Mouse (Mus musculus): ENCODE data around the gene Rtp4.

Gene Rtp4

GRCm38 (mm10) chr16:23574561-23574960 lies 54.5 kb downstream of the Rtp4 start:
- in situ Hi-C loops (cut with MboI, MseI): no loop called here

- in situ Hi-C loops (cut with MboI, MseI): no loop called here
Observed at GRCm38 (mm10) chr16:23591119-23592105, 71.3 kb downstream of the Rtp4 start.

- in situ Hi-C loops (cut with MboI, MseI): no loop called here
Observed at GRCm38 (mm10) chr16:23592501-23592900, 72.4 kb downstream of the Rtp4 start.

DNA sequence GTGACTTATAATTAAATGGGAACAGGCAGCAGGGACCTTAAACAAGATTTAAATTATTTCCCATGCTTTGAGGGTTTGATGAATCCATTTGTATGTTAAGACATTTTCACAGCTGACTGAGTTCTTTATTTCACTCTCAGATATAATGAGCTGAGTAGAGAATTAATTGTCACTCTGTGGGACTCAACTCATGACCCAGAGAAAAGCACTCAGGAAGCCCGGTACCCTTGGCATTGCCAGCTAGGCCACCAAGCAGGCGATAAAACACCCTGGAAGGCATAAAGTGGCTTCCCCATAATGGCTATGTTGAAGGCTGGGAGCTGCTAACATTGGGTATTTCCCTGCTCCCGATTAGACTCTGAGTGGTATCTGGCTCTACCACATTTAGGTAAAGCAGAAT lies 76.6 kb downstream of the Rtp4 start:
- in situ Hi-C loops (cut with MboI, MseI): no loop called here

GRCm38 (mm10) chr16:23597968-23598367 lies 77.9 kb downstream of the Rtp4 start:
- in situ Hi-C loops (cut with MboI, MseI): no loop called here

DNA sequence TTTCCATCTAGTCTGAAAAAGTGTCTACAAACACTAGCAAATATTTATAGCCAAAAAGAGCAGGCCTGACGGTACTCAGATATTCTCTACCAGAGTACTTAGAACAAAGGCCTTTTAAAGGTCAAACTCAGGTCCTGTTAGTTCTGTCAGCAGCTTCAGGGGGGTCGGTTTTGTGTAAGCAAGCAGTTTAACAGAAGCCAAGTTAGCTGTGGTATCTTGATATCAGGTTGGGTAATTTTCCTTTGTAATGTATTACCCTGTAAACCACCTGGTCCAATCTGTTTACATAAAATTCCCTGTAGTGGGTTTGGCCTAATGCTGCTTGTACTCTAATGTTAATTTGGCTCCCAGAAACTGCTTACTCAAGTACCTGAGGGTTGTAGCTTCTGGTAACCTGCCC lies 86.1 kb downstream of the Rtp4 start:
- in situ Hi-C loops (cut with MboI, MseI): no loop called here

DNA sequence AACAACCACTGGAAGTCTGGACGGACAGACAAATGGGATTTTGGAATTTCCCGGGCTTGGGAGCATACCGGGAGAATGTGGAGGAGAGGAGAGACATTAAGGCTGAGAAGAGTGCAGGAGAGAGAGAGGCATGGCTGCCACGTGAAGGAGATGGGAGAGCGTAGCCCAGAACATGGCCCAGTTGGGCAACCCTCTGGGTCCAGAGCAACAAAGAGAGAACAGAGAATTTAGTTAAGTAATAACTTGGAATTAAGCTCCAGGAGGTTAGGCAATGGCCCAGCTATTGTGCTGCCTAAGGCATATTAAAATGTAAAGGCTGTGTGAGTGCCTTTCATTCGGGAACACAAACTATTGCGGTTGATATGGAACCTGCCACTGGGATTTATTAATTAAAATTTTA lies 86.6 kb downstream of the Rtp4 start:
- in situ Hi-C loops (cut with MboI, MseI): no loop called here

GRCm38 (mm10) chr16:23607911-23608410 lies 87.9 kb downstream of the Rtp4 start:
- in situ Hi-C loops (cut with MboI, MseI): no loop called here

DNA sequence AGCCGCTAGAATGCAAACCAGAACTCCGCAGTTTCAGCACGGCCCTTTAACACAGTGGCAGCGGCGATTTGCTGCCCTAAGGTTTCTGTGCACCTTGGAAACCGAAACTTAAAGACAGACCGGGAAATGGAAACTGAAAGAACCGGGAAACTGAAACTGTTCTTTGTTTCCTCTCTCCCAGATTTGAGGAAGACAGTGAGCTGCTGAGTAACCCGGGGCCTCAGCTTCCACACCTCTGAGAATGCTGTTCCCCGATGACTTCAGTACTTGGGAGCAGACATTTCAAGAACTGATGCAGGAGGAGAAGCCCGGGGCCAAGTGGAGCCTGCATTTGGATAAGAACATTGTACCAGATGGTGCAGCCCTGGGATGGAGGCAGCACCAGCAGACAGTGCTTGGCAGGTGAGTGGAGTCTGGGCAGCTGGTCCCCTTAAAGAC lies 89.7 kb downstream of the Rtp4 start:
- in situ Hi-C loops (cut with MboI, MseI): no loop called here

DNA sequence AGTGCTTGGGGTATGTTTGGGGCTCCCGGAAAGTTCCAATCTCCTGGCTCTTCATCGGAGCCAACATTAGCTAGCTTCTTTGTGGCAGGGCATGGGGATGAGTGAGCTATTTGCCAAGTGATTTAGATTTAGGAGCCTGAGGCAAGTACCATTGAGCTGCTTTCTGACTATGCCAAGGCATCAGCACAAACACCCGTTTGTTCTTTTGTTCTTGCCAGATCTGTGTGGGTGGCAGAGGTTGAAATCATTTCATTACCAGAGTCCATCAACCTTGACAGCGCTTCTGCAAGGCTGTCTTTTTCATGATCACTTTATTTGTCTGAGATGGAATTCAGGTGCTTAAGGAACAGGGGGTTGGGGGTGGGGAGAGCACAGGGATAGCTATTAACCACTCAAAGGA lies 104.1 kb downstream of the Rtp4 start:
- in situ Hi-C loops (cut with MboI, MseI): no loop called here

- in situ Hi-C loops (cut with MboI, MseI): loop anchor here (5.0 kb wide), 1 partner anchor 79 kb away; no protein-coding TSS in a partner anchor
Observed at GRCm38 (mm10) chr16:23631531-23631930, 111.4 kb downstream of the Rtp4 start.

- in situ Hi-C loops (cut with MboI, MseI): loop anchor here (5.0 kb wide), 1 partner anchor 80 kb away; no protein-coding TSS in a partner anchor
Observed at GRCm38 (mm10) chr16:23632681-23633080, 112.6 kb downstream of the Rtp4 start.

GRCm38 (mm10) chr16:23653028-23653427 lies 132.9 kb downstream of the Rtp4 start:
- in situ Hi-C loops (cut with MboI, MseI): no loop called here

DNA sequence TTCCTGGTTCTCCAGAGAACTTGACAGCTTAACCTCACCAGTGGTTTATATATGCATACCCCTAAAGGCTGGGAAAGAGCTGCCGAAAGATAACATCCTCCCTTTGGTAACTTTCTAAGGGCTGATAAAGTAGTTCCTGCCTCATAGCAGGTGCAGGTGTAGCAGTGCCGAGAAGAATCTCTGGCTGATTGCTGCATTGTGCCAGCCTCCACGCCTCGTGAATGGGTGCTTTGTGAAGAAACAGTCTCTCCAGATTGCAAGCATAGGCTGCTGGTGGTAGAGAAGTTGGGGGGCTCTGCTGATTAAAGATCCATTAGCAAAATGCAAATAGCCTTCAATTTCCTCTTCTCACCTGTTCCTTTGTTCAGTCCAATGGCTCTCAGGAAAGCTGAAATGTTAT lies 133.4 kb downstream of the Rtp4 start:
- in situ Hi-C loops (cut with MboI, MseI): no loop called here

GRCm38 (mm10) chr16:23659597-23660531 lies 139.8 kb downstream of the Rtp4 start:
- in situ Hi-C loops (cut with MboI, MseI): no loop called here

Data from regulatory T cell (primary cell).